Mouse (Mus musculus): ENCODE data around the gene C77080.

C77080 gene

DNA sequence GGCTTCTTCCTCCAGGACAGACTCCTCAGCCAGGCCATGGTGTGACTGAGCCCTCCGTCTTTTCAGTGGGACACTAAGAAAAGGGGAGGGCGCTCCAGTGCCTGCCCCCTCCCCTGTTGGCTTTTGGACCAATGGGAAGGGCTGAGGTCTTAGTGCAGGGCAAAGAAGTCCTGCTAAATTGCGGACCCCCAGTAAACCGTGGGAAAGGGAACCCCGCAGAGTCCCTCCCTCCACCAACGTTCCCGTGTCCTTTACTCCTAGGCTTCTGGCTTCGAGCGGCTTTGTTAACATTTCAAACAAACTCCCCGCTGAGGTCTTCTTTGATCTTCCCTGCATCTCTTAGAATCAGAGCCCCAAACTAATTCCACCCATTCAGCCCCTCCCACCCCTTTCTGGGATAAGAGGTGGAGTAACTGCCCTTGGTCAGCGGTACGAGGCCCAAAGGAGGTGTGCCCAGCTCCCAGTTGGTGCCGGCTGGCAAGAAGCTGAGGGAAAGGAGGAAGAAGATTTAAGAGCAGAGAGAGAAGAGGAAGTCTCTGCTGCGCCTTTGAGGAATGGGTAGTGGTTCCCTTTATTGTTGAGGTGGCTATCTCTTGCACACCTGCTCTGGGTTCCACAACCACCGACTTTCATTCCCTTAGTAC is 9.6 kb downstream of the C77080 start:
- no peak for TF ChIP-seq GATA4 (IDR thresholded peaks at IDR 0.05; ENCODE audit: insufficient replicate concordance, low read length)

DNA sequence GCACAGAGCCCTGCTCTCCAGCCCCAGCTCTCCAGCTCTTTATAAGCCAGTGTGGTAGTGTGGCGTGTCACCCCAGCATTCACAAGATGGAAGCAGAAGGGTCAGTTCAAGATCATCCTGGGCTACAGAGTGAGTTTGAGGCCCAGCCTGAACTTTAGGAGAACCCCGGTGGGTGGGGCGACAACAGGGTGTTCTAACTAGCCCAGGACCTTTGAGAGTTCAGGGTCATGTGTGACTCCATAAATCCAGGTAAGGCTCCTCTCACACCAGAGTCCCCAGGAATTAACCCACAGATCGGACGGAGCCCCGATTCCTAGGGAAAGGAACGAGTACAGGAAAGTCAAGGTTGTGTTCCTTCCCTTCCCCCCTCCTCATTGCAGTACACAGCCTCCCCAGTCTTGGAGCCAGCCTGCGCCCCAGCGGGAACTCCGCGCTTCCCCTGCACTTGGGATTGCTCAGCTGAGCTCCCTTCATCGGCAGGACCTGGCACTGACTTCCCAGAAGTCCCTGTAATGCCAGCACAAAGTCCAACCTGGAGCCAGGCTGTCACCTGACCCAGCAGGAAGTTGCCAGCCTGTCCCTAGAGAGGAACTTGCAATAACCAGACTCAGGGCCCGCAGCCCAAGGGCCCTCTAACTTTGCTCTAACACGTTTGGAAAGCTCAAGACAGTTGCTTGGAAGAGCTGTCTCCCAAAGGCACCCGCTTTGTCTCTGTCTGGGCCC is 10.3 kb downstream of the C77080 start:
- no peak for TF ChIP-seq GATA4 (IDR thresholded peaks at IDR 0.05; ENCODE audit: insufficient replicate concordance, low read length)

DNA sequence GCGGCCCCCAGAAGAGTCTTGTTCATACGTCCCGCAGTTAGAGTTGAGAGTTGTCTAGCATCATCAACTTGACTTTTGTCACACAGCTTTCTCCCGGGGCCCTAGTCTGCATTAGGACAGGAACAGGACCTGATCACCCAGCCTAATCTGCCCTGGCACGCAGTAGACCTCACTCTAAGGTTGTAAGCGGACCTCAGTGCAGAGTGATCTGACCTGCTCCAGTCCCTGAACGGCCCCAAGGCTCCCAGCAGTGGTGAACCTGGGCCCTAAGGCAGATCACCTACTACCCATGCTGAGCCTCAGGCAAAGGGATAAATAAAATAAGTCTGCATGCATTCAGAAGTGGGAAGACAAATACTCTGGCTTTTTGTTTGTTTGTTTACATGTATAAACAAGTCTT is 11.9 kb downstream of the C77080 start:
- TF ChIP-seq GATA4 (IDR thresholded peaks at IDR 0.05; ENCODE audit: insufficient replicate concordance, low read length), result no peak

DNA sequence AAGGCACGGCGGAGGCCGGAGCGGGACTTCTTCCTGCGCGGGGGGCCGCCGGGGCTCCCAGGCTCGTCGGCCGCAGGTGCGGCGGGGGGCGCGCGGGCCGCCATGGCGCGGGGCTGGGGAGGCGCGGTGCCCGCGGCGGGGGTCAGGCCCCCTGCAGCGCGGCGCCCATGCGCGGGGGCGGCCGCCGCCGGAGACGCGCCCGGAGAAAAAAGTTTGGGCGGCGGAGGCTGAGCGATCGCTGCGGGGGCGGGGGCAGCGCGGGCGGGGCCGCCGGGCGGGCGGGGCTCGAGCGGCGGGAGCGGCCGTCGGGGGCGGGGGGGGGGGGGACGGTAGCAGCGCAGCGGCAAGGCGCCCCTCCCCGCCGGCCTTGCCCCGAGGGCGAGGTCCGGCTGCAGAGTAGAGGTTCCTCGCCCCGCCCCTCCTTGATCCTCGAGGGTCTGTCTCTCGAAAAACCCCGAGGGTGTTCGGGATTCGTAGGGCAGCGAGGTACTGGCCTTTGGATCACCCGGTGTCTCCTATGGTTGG is 12.9 kb downstream of the C77080 start:
- TF ChIP-seq GATA4 (IDR thresholded peaks at IDR 0.05; ENCODE audit: insufficient replicate concordance, low read length), result no peak

DNA sequence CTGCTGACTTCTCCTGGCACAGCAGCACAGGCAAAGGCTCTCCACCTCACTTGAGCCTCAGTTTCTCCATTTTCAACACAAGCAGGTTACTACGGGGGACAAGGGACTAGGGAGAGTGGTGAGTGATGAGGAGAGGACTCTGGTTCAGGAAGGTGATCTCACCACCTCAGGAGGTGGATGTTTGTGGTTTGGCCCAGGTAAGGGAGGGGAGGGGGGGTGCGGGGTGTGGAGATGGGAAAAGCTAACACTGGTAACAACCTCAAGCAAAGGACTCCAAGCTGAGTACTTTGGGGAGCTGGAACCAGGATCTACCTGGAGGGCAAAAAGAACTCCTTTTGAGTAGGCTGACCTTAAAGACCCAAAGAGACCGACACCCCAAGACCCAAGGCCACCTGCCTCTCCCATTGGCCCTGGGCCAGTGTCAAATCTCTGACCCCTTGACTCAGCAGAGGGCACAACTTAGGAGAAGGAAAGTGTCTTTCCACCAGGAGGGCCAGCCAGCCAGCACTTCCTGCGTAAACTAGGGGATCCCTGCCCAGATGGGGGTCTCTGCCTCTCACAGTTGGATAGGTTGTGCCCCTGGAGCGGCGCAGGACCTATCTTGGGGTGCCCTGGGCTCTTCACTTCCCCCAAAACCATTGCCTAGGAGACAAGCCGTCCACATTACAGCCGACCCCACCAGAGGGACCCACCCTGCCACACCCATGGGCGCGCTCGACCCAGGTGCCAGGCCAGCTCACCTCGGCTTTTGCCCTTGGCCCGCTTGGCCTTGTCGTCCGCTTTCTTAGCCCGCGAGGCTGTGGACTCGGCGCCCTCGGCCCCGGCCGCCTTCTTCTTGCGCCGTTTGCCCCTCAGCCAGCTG is 13.6 kb downstream of the C77080 start:
- no peak for TF ChIP-seq GATA4 (IDR thresholded peaks at IDR 0.05; ENCODE audit: insufficient replicate concordance, low read length)

DNA sequence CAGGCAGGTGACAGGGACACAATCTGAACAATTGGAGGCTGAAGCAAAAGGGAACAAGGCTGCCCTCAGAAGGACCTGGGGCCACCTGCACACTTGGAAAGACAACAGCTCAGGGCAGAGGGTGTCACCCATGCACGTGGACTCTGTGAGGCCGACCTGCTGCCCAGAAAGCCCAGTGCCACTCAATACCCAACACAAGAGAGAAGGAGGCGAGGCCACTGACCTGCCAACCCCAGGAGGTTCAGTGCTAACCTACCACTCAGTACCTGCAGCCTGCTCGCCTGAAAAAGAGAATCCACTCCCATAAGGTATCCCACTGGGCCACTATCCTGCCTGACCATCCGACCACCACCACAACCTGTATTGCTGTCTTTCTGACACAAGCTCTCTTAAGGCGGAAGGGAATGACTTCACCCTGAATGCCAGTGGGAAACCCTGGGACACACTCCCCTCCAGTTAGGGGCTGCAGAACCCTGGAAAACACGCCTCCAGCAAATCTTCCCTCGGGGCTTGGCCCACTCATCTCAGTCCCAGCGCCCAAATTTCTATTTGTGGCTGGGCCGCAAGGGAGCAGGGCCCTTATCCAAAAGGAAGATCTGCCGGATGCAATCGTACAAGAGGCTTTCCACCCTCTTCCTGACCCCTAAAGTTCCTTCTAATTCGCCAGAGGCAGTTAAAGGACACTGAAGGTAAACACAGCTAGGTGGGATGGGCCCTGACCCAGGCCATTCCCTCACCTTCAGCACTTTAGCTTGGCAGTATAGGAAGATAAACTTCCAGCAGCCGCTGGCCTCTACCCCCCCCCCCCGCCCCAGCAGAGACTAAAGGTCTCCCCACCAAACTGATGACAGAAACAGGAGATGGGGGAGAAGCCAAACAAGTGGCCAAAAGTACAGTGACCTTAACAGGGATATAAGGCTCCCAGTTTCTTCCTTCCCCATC is 14.6 kb downstream of the C77080 start:
- TF ChIP-seq GATA4 (IDR thresholded peaks at IDR 0.05; ENCODE audit: insufficient replicate concordance, low read length), result no peak

DNA sequence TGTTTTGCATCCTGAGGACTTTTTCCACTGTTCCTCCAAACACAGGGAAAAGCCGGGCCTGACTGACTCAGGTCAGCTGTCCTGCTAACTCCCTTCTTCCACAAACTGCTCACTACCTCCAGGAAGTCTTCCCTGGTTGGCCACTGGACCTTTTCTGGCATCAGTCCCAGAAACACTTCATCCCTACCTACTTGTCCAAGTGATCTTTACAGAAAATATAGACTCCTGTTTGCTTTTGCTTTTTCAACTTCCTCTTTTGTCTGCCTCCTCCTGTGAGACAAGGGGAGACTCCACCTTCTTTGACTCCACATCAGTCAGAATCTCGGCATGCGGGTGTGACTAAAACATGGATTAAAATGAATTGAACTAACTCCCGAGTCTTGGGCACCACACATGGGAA is 16.4 kb downstream of the C77080 start:
- no peak for TF ChIP-seq GATA4 (IDR thresholded peaks at IDR 0.05; ENCODE audit: insufficient replicate concordance, low read length)

DNA sequence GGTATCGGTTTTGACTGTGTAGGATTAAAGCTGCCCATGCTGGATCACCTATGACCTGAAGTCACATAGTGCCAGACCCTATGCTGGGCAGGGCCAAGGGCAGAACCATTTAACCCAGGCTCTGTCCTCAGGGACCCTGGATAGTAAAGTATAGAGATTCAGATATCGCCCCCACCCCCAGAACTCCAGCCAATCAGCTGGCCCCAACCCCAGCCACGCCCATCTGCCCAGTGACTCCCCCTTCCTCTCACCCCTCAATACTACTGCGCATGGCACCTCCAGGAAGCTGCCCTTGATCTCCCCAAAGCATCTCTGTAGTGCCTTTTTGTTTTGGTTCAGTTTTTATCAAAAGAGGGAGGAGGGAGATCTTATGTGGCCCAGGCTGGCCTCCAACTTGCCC is 18.4 kb downstream of the C77080 start:
- no peak for TF ChIP-seq GATA4 (IDR thresholded peaks at IDR 0.05; ENCODE audit: insufficient replicate concordance, low read length)

DNA sequence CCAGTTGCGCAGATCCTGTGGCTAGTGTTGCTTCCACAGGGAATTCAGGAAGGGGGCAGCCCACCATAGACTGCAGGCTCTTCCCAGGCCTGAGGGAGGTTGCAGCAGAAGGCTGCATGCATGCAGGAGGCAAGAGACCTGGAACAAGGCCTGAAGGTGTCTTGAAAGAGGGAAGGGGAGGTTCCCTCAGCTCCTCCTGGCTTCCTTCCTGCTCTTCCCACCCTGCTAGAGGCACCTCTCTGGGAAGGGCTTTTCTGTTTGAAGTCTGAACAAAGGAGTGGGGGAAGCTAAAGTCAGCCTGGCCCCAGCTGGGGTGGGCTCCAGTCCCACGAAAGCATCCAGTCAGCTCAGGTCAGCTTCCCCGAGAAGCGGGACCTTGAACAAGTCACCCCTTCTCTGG is 18.9 kb downstream of the C77080 start:
- TF ChIP-seq GATA4 (IDR thresholded peaks at IDR 0.05; ENCODE audit: insufficient replicate concordance, low read length), result no peak

DNA sequence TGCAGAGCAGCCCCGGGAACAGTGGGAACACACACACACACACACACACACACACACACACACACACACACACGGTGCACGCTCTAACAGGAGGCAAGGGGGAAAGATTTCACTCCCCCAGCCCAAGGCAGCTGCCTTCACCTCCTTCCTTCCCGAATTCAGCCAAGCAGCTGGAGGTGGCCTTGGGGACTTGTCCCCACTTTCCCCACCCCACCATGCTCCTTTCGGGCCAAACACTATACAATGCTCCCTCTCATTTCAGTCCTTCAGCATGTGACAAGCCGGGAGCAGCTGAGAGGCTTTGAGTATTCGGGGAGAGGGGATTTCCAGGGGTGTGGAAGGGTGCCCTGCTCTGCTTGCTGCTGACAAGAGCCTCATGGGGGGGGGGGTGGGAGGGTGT is 19.3 kb downstream of the C77080 start:
- TF ChIP-seq GATA4 (IDR thresholded peaks at IDR 0.05; ENCODE audit: insufficient replicate concordance, low read length), result no peak

DNA sequence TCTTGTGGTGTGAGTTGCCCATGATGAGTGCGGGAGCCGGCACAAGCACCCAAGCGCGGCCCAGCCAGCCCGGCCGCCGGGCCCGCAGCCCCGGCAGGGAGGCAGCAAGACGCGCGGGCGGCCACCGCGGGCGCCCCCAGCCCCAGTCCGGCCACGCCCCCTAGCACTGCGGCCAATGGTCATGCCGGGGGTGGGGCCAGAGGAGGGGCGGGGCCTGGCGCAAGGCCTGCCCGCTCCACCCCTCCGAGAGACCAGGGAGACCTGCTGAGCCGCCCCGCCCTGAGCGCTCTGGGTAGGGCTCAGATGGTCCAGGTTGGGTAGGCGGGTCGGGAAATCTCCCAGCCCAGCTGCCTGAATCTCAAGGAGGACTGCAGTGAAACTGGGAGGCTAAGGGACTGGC is 22.1 kb downstream of the C77080 start:
- TF ChIP-seq GATA4 (IDR thresholded peaks at IDR 0.05; ENCODE audit: insufficient replicate concordance, low read length), result no peak

DNA sequence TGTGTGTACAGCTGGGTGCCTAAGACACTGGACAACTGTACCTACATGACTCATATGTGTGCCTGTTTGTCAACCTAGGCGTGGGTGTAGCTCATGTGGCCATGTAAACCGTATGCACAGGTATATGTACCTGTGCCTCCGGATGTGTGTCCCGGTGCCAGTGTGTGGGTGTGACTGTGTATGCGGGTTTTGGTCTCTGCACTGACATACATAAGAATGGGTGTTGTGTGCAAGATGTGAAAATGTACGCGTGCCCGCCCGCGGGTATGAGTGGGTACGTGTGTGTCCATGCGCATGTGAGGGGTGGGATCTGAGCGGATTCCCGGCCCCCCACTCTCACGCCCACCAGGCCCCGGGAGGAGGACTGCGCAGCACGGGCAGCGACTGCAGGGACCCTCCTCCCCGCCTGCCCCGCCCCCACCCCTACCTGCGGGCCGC is 22.6 kb downstream of the C77080 start:
- TF ChIP-seq GATA4 (IDR thresholded peaks at IDR 0.05; ENCODE audit: insufficient replicate concordance, low read length), result no peak

DNA sequence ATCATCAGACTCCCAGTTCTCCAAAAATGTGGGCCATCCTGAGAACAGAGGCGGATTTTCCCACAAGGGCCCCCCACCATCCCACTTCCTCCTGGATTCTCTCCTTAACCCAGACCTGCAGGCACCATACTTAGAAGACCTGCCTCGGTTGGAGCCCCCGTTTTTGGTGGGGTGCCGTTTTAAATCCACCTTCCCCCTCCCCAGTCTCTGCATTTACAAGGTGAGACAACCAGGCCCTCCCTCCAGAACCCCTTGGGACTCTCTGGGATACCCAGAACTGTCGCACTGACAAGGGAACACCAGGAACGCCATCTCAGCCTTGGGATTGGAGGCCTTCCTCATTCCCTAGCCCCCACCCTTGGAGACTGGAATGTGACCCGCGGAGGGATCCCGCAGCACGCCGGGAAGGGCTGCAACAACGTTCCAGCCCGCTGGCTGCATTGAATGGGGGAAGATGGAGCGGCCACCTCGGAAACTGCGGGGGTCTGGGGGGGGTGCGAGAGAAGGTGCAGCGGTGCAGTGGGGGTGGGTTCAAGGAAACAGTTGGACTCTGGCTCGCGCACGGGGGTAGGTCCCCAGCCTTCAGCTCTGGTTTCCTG is 23.3 kb downstream of the C77080 start:
- TF ChIP-seq GATA4 (IDR thresholded peaks at IDR 0.05; ENCODE audit: insufficient replicate concordance, low read length), result no peak

DNA sequence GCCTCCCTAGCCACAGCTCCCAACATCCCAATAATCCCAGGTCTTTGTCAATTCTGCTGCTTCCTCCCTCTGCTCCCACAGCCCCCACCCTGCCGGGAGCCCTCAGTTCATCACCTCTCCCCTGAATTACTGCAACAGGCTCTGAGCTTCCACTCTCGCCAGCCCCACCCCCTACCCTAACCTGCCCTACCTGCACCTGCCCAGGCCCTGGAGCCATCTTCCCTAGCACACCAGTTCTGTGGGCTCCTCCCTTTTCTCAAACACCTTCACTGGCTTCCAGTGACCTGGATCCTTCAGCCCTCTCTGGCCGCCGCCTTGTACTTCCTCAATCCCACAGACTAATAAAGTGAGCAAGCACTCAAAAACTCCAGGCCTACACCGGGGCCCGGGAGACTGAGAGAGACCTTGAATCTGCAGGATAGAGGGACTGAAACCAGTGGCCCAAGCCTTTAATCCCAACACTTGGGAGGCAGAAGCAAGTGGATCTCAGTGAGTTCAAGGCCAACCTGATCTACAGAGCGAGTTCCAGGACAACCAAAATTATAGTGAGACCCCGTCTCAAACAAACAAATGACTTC is 24.9 kb downstream of the C77080 start:
- no peak for TF ChIP-seq GATA4 (IDR thresholded peaks at IDR 0.05; ENCODE audit: insufficient replicate concordance, low read length)

Measured in liver, adult (tissue).